Mouse (Mus musculus): ENCODE measurements at regions not wholly inside any gene's neighbourhood (a gene's known extent, or its start where the extent isn't known, plus 50 kb on each side); places are given as distances from the start of the nearest gene placed in this dataset.

GRCm38 (mm10) chr6:147686927-147687326 lies 211.3 kb downstream of the Ccdc91 start:
- no peak for DNase-seq

- DNase-seq: no peak
Measured at GRCm38 (mm10) chr6:147698255-147698654, 222.6 kb downstream of the Ccdc91 start.

- no peak for DNase-seq
Measured at GRCm38 (mm10) chr6:147699449-147699848, 223.8 kb downstream of the Ccdc91 start.

GRCm38 (mm10) chr6:147700629-147701028 lies 225.0 kb downstream of the Ccdc91 start:
- no peak for DNase-seq

- DNase-seq: no peak
Measured at GRCm38 (mm10) chr6:147701956-147702355, 226.3 kb downstream of the Ccdc91 start.

- DNase-seq: no peak
Measured at GRCm38 (mm10) chr6:147704297-147704696, 228.7 kb downstream of the Ccdc91 start.

GRCm38 (mm10) chr6:147705936-147706335 lies 230.3 kb downstream of the Ccdc91 start:
- no peak for DNase-seq

GRCm38 (mm10) chr6:147706741-147707140 lies 231.1 kb downstream of the Ccdc91 start:
- no peak for DNase-seq

- peak; percentile 92 for DNase-seq
Measured at GRCm38 (mm10) chr6:147718052-147718712, 242.6 kb downstream of the Ccdc91 start.

- DNase-seq: peak; percentile 60
Measured at GRCm38 (mm10) chr6:147718713-147719490, 243.3 kb downstream of the Ccdc91 start.

- no peak for DNase-seq
Measured at GRCm38 (mm10) chr6:147719539-147719938, 243.9 kb downstream of the Ccdc91 start.

- DNase-seq: peak; percentile 37
Measured at GRCm38 (mm10) chr6:147723336-147723735, 247.7 kb downstream of the Ccdc91 start.

GRCm38 (mm10) chr6:147726987-147727386 lies 251.4 kb downstream of the Ccdc91 start:
- DNase-seq: no peak

- no peak for DNase-seq
Measured at GRCm38 (mm10) chr6:147727644-147728533, 252.3 kb downstream of the Ccdc91 start.

GRCm38 (mm10) chr6:147729721-147730120 lies 254.1 kb downstream of the Ccdc91 start:
- DNase-seq: no peak

GRCm38 (mm10) chr6:147738621-147739325 lies 263.1 kb downstream of the Ccdc91 start:
- DNase-seq: no peak

- no peak for DNase-seq
Measured at GRCm38 (mm10) chr6:147741446-147741845, 265.8 kb downstream of the Ccdc91 start.

- no peak for DNase-seq
Measured at GRCm38 (mm10) chr6:147744081-147744480, 268.5 kb downstream of the Ccdc91 start.

- no peak for DNase-seq
Measured at GRCm38 (mm10) chr6:147745690-147746089, 270.1 kb downstream of the Ccdc91 start.

GRCm38 (mm10) chr6:147747945-147748344 lies 272.3 kb downstream of the Ccdc91 start:
- DNase-seq: no peak

- no peak for DNase-seq
Measured at GRCm38 (mm10) chr6:147752301-147752700, 276.7 kb downstream of the Ccdc91 start.

- no peak for DNase-seq
Measured at GRCm38 (mm10) chr6:147753828-147754227, 278.2 kb downstream of the Ccdc91 start.
